Mouse (Mus musculus) stomach, embryonic 16.5 days (tissue): ENCODE measurements around the gene Il3ra. TPM values are rescaled to one million over a fixed set of nuclear protein-coding genes. Genes with fewer than 3 reads are reported as not detected.
A peak's percentile ranks its signal among the peaks of the same experiment; 100 is the strongest.

Experiments
- ATAC-seq: fragments of 200-750 bp; cut with Nextera tagmentation; 2 replicates; pipeline ENCODE4 v1.8.0; 2017; ENCODE audit warnings: moderate number of reproducible peaks, moderate TSS enrichment; ENCODE audit not compliant: insufficient read depth, low FRiP score
- H3K27ac ChIP-seq: fragments of 300-500 bp; sonication (generic); 2 replicates; pipeline ENCODE4 v1.5.1; 2014; ENCODE audit warnings: low read length
- H3K27me3 ChIP-seq: fragments of 300-500 bp; sonication (generic); 2 replicates; pipeline ENCODE4 v1.6.1; 2014; ENCODE audit warnings: low read length, control low read depth, mixed read lengths; ENCODE audit not compliant: control insufficient read depth, insufficient read depth
- H3K36me3 ChIP-seq: fragments of 300-500 bp; sonication (generic); 2 replicates; pipeline ENCODE4 v1.6.1; 2014; ENCODE audit warnings: low read length; ENCODE audit not compliant: control insufficient read depth, insufficient read depth
- H3K4me1 ChIP-seq: fragments of 300-500 bp; sonication (generic); 2 replicates; pipeline ENCODE4 v1.6.1; 2014; ENCODE audit warnings: low read length, control low read depth, mixed read lengths; ENCODE audit not compliant: control insufficient read depth, insufficient read depth
- H3K4me2 ChIP-seq: fragments of 300-500 bp; sonication (generic); 2 replicates; pipeline ENCODE4 v1.6.1; 2014; ENCODE audit warnings: low read depth, low read length, mixed read lengths
- H3K4me3 ChIP-seq: fragments of 300-500 bp; sonication (generic); replicated peaks from 2 replicates; pipeline ENCODE4 v1.5.1; 2014; ENCODE audit warnings: mild to moderate bottlenecking, low read length
- H3K9ac ChIP-seq: fragments of 300-500 bp; sonication (generic); 2 replicates; pipeline ENCODE4 v1.6.1; 2014; ENCODE audit warnings: low read length
- H3K9me3 ChIP-seq: fragments of 300-500 bp; sonication (generic); replicated peaks from 2 replicates; pipeline ENCODE4 v1.6.1; 2016; ENCODE audit warnings: low read length, control low read depth; ENCODE audit not compliant: control insufficient read depth
- WGBS: fragments of 180-500 bp; shearing (Covaris S2); extraction: QIAGEN DNeasy Blood & Tissue Kit; methylation state at CpG from one replicate; pipeline ENCODE4 v1.1.7; 2014; 5-methylcytosine and 5-hydroxymethylcytosine counted together
- polyA plus RNA-seq: library from polyadenylated mRNA; unstranded; fragments of >200 nt; fragmentation: Nextera tagmentation; extraction: Ambion mirVana; gene quantifications from 2 replicates; pipeline ENCODE4 v1.2.1, GENCODE M21; 2015

The Il3ra gene
- polyA plus RNA-seq, 1 experiment from 2014 or later = 5.2 TPM

DNA sequence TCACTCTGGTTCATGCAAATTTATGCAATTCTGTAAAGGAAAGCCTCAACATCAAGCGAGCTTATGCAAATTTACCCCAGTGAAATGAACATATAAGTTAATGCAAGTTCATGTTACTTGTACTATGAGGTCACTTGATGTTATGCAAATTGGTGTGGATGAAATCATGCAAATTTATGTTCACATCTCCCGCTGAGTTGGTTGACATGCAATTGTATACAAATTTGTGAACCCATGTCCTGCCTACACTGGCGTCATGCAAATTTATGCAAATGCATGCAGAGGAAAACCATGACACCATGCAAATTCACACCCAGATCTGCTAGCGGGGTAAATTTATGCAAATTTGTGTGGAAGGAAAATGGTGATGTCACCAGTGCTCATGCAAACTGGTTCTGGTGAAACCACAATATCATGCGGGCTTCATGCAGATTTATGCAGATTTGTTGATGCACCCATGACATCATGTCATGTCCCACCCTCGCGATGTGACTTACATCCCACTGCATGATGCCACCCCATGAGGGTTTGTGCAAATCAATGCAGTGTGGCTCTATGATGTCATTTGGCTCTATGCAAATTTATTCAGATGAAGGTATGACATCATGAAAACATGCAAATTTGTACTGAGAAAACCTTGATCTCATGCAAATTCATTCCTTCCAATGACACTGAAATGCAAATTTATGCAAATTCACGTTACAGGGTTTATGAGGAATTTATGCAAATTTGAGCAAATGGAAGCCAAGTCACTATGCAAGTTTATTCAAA is 7.8 kb downstream of the Il3ra start:
- ATAC-seq = no peak
- H3K36me3 ChIP-seq = 0 out of 2 replicates have a peak, but pooled peaks cover 5% of the 10 kb centered on the region
- no peak overlapping the region for H3K9ac ChIP-seq
- H3K4me2 ChIP-seq = no peak overlapping the region
- H3K4me1 ChIP-seq = no peaks in the 10 kb centered on the region
- no peaks in the 10 kb centered on the region for H3K27me3 ChIP-seq
- H3K27ac ChIP-seq = no peak overlapping the region
- H3K9me3 ChIP-seq = peaks cover 44% of the 10 kb centered on the region
- no peak overlapping the region for H3K4me3 ChIP-seq
- WGBS = 92% methylated on average over 8 of the region's 8 CpGs

DNA sequence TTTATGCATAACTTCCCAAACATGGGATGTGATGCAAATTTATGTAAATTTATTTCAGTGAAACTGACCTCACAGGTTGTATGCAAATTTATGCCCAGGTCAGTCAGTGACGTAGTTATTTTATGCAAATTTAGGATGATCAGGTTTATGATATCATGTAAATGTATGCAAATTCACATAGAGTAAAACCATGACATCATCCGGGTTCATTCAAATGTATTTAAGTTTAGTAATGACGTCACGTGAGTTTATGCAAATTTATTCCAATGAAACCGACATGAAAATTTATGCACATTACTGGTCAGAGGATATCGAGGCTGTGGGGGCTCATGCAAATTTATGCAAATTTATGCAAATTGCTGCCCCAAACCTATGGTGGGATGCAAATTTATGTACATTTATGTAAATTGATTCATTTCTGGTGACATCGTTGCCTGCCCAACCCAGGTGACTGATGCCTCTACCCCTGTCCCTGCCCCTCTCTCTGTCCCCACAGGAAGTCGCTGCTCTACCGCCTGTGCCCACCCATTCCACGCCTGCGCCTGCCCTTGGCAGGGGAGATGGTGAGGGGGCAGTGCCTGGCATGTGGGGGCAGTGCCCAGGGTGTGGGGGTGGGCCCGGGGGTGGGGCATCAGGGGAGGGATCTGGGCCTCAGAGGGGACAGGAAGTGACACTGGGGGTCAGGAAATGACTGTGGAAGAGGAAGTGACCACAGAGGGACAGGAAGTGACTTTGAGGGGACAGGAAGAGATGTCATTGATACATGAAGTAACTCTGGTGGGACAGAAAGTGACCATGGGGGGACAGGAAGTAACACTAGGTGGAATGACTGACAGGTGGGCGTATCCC is 8.7 kb downstream of the Il3ra start:
- Histone ChIP-seq H3K4me2 (no peak overlapping the region), H3K9me3 (peaks cover 36% of the 10 kb centered on the region), H3K9ac (no peak overlapping the region), H3K27me3 (no peaks in the 10 kb centered on the region), H3K27ac (no peak overlapping the region), H3K4me1 (no peaks in the 10 kb centered on the region), H3K4me3 (no peak overlapping the region), H3K36me3 (no peaks in the 10 kb centered on the region)
- ATAC-seq = 0 out of 2 replicates have a peak, but pooled peaks have one; percentile 18
- WGBS = 95% methylated on average over 13 of the region's 13 CpGs

DNA sequence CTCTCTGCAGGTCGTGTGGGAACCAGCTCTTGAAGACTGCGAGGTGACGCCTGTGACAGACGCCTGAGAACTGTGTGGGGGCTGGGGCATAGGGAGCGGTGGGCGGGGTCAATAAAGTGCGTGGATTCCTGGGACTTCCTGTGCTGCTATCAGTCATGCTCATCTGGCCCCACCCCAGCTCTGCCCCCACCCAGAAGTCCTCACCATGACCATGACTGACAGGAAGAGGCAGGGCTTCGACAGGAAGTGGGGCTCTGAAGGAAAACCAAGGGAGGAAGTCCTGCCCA is 9.2 kb downstream of the Il3ra start:
- ATAC-seq = peak; percentile 24; the same call in 1 of the 2 replicates
- H3K9me3 ChIP-seq = peaks cover 31% of the 10 kb centered on the region

DNA sequence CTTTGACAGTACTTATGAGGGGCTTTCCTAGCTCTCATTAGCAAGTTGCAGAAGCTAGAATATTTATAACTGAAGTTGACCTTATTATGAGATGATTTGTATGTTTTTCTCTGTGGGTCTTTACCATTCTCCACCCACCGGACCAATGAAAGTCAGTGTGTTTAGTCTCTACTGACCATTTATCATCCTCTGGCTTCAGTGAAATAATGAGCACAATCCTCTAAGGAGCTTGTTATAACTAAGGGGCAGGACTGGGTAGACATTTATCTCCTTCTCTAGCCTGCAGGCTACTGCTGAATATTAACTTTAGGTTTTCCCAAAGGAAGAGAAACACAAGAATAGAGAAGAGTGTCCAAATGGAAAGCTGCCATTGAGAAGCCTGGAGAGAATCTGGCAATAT is 49.5 kb downstream of the Il3ra start:
- no peaks in the 10 kb centered on the region for H3K4me1 ChIP-seq
- H3K27me3 ChIP-seq = no peaks in the 10 kb centered on the region
- H3K9me3 ChIP-seq = no peaks in the 10 kb centered on the region
- H3K4me2 ChIP-seq = no peak overlapping the region
- H3K4me3 ChIP-seq = no peak overlapping the region
- no peak overlapping the region for H3K27ac ChIP-seq
- no peaks in the 10 kb centered on the region for H3K36me3 ChIP-seq
- no peak for ATAC-seq
- 69% methylated on average over 1 of the region's 1 CpGs for WGBS
- H3K9ac ChIP-seq = no peak overlapping the region

More for the DNA sequence above, 9.2 kb downstream of the Il3ra start:
- H3K4me2 ChIP-seq = no peak overlapping the region
- WGBS = 83% methylated on average over 8 of the region's 8 CpGs
- no peak overlapping the region for H3K27ac ChIP-seq
- no peaks in the 10 kb centered on the region for H3K36me3 ChIP-seq
- H3K4me1 ChIP-seq = no peaks in the 10 kb centered on the region
- no peak overlapping the region for H3K4me3 ChIP-seq
- no peaks in the 10 kb centered on the region for H3K27me3 ChIP-seq
- H3K9ac ChIP-seq = no peak overlapping the region

DNA sequence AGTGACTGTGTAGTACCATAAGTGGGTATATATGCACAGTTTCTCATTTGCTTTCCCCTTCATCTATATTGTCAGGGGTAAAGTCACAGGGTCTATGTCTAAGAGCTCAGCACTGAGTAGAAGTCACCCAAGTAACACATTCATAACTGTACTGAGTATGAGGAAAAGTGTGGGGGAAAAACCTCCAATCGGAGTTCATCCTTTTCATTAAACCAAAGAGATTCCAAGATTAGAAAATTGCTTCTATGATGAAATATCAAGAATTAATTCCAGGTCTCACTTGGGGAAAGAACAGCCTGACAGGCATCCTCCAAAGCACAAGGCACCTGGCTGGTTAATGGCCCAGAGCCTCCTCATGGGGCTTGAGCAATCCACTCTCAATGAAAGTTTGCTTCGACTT is 54.9 kb downstream of the Il3ra start, which contains the start of gene Olfr721-ps1:
TSS of gene Olfr721-ps1 (plus strand) at position 301 of the 400 bp plus-strand sequence.
- ATAC-seq = no peak
- Histone ChIP-seq H3K4me3 (no peak within 1 kb of the TSS), H3K36me3 (no peaks in the 10 kb centered on the region), H3K9ac (no peak within 1 kb of the TSS), H3K27me3 (no peaks in the 10 kb centered on the region), H3K4me2 (no peak within 1 kb of the TSS), H3K27ac (no peak within 1 kb of the TSS), H3K4me1 (no peaks in the 10 kb centered on the region), H3K9me3 (no peaks in the 10 kb centered on the region)
- 78% methylated on average over 2 of the region's 2 CpGs for WGBS

Other genes starting within 250 kb of the Il3ra start
- 213 and 218 TPM in 2 replicates for gene Psmd6, start 225.3 kb upstream of the Il3ra start, polyA plus RNA-seq
- not detected in 2 replicates for gene Olfr720, start 159.4 kb upstream of the Il3ra start, polyA plus RNA-seq
- gene Olfr31, start 23.4 kb upstream of the Il3ra start, polyA plus RNA-seq = not detected in 2 replicates
- not detected in 2 replicates for gene Olfr721-ps1, start 55.0 kb downstream of the Il3ra start, polyA plus RNA-seq